Mouse (Mus musculus): Measurements from ENCODE around the gene Coro2b.

GRCm38 (mm10) chr9:62534691-62535090 is 2.2 kb downstream of the Coro2b start:
- TF ChIP-seq GATA1 (IDR thresholded peaks at IDR 0.05; ENCODE audit: borderline replicate concordance, low read length) (no peak), FLI1 (IDR thresholded peaks at IDR 0.05; ENCODE audit: low read length) (no peak)

Data from megakaryocyte, embryonic 14.5 days (primary cell).